Mouse (Mus musculus): ENCODE measurements around the gene 4921517D22Rik. TPM values are rescaled to one million over a fixed set of nuclear protein-coding genes. Genes with fewer than 3 reads are reported as not detected.
A peak's percentile ranks its signal among the peaks of the same experiment; 100 is the strongest.
"Not testable (repeated sequence)": the region's sequence is repeated elsewhere in the genome, so short reads cannot be mapped to it uniquely, and the experiment has no call there.

Gene 4921517D22Rik
- polyA plus RNA-seq, 1 experiment from 2014 or later: not detected

DNA sequence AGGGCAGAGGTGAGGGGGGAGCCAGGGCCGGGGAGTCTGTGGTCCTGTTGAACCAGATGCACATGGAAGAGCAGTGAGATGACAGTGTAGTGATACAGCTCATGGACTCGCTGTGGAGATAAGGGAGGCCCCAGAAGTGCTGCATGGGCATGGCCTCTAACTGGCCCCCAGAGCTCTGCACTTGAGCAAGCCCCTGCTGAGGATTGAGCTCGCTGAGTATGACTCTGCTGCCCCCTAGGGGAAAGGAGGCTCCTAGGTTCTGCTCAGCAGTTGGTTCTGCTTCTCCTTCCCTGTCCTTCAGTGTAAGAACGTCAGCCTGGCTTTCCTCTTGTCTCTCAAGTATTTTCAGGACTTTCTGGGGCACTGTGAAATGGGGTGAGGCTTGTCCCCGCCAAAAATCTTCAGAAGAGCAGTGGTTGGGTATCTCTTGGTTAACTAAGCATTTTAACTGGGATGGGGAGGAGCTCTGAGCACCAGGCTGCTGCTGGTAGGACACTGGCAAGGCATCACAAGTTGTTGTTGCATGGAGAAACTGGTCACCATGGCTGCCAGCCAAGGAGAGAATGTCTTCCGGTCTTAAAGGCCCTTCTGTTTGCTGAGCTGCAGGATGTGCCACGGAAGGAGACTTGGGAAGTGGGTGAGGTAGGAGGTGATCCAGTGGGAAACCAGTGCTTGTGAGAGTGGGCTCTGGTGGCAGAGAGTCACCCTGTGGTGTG is 34.6 kb upstream of the 4921517D22Rik start:
- Histone ChIP-seq H3K36me3 (ENCODE audit: control insufficient read depth, insufficient read depth, low read length) (no peaks in the 10 kb centered on the region), H3K9ac (ENCODE audit: low read length) (no peak overlapping the region), H3K4me3 (ENCODE audit: low read depth, low read length) (no peak overlapping the region), H3K27ac (ENCODE audit: low read depth, low read length) (no peak overlapping the region), H3K9me3 (ENCODE audit: control insufficient read depth, low read length) (no peaks in the 10 kb centered on the region), H3K4me1 (ENCODE audit: control insufficient read depth, insufficient read depth, low read length) (no peaks in the 10 kb centered on the region), H3K4me2 (ENCODE audit: low read depth) (no peak overlapping the region), H3K27me3 (ENCODE audit: control insufficient read depth, insufficient read depth, low read length) (no peaks in the 10 kb centered on the region)
- 31% methylated on average over 7 of the region's 7 CpGs for WGBS
- peak; percentile 86 for DNase-seq (ENCODE audit: low spot score)
- ATAC-seq (ENCODE audit: insufficient read depth, low FRiP score, low TSS enrichment): peak; percentile 81

DNA sequence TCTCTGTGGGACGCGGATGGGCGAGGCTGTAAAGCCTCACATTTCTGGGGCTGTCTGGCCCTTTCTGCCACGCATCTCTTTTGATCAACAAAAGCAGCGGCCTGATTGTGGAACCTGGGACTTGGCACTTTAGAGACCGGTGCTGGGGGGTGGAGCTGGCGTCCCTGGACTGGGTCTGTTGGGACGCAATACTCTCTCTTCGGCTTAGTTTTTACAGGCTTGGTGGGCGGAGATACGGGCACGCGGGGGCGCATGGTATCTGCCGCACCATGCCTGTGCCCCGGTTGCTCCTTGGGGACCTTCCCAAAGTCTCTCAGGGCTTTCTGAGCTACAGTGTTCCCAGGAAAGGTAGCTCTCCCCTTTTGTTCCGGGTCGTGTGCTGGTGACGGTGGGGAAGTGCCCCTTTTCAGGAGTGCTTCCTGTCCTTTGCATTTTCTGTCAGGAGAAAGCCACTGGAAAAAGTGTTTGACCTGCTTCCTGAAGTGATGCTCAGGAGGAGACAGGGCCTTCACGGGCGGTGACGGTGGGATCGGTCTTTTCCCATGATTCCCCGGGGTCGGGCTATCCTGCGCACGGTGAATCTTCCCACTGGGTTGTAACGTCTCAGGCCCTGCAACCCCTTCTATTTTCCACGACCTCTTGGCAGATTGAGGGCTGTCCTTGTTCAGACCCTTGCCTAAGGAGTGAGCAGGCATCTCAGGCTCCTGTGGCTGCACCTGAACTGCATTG is 32.4 kb upstream of the 4921517D22Rik start:
- 0 out of 2 replicates have a peak overlapping the region, but pooled peaks have one; percentile 8 for H3K4me3 ChIP-seq (ENCODE audit: low read depth, low read length)
- H3K9ac ChIP-seq (ENCODE audit: low read length): peak overlapping the region; percentile 0
- DNase-seq (ENCODE audit: low spot score) (no peak), ATAC-seq (ENCODE audit: insufficient read depth, low FRiP score, low TSS enrichment) (no peak)
- no peaks in the 10 kb centered on the region for H3K27me3 ChIP-seq (ENCODE audit: control insufficient read depth, insufficient read depth, low read length)
- no peaks in the 10 kb centered on the region for H3K9me3 ChIP-seq (ENCODE audit: control insufficient read depth, low read length)
- peak overlapping the region; percentile 28 for H3K4me2 ChIP-seq (ENCODE audit: low read depth)
- H3K27ac ChIP-seq (ENCODE audit: low read depth, low read length): no peak overlapping the region
- H3K36me3 ChIP-seq (ENCODE audit: control insufficient read depth, insufficient read depth, low read length): no peaks in the 10 kb centered on the region
- 35% methylated on average over 29 of the region's 29 CpGs for WGBS
- no peaks in the 10 kb centered on the region for H3K4me1 ChIP-seq (ENCODE audit: control insufficient read depth, insufficient read depth, low read length)

DNA sequence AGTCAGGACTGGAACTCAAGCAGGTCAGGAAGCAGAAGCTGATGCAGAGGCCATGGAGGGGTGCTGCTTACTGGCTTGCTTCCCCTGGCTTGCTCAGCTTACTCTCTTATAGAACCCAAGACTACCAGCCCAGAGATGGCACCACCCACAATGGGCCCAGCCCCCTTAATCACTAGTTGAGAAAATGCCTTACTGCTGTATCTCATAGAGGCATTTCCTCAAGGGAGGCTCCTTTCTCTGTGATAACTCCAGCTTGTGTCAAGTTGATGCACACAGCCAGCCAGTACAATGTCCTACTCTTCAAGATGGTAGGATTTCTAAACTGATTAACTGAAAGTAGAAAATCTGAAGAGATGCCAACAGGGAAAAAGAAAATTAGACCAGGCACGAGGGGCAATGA is 28.2 kb upstream of the 4921517D22Rik start:
- H3K27me3 ChIP-seq (ENCODE audit: control insufficient read depth, insufficient read depth, low read length); H3K36me3 ChIP-seq (ENCODE audit: control insufficient read depth, insufficient read depth, low read length); H3K27ac ChIP-seq (ENCODE audit: low read depth, low read length); DNase-seq (ENCODE audit: low spot score); H3K4me3 ChIP-seq (ENCODE audit: low read depth, low read length); H3K9ac ChIP-seq (ENCODE audit: low read length); H3K4me1 ChIP-seq (ENCODE audit: control insufficient read depth, insufficient read depth, low read length); H3K9me3 ChIP-seq (ENCODE audit: control insufficient read depth, low read length); ATAC-seq (ENCODE audit: insufficient read depth, low FRiP score, low TSS enrichment); H3K4me2 ChIP-seq (ENCODE audit: low read depth): not testable (repeated sequence)
- 85% methylated on average over 1 of the region's 1 CpGs for WGBS

GRCm38 (mm10) chr13:59719475-59719874 is 25.6 kb upstream of the 4921517D22Rik start:
- WGBS: 90% methylated on average over 1 of the region's 1 CpGs
- no peak overlapping the region for H3K4me3 ChIP-seq (ENCODE audit: low read depth, low read length)
- DNase-seq (ENCODE audit: low spot score) (no peak), ATAC-seq (ENCODE audit: insufficient read depth, low FRiP score, low TSS enrichment) (no peak)
- H3K9ac ChIP-seq (ENCODE audit: low read length): no peak overlapping the region
- H3K27me3 ChIP-seq (ENCODE audit: control insufficient read depth, insufficient read depth, low read length): no peaks in the 10 kb centered on the region
- no peak overlapping the region for H3K27ac ChIP-seq (ENCODE audit: low read depth, low read length)
- no peaks in the 10 kb centered on the region for H3K9me3 ChIP-seq (ENCODE audit: control insufficient read depth, low read length)
- no peaks in the 10 kb centered on the region for H3K36me3 ChIP-seq (ENCODE audit: control insufficient read depth, insufficient read depth, low read length)
- no peak overlapping the region for H3K4me2 ChIP-seq (ENCODE audit: low read depth)
- no peaks in the 10 kb centered on the region for H3K4me1 ChIP-seq (ENCODE audit: control insufficient read depth, insufficient read depth, low read length)

- H3K4me1 ChIP-seq (ENCODE audit: control insufficient read depth, insufficient read depth, low read length); H3K9me3 ChIP-seq (ENCODE audit: control insufficient read depth, low read length); H3K4me2 ChIP-seq (ENCODE audit: low read depth); H3K27ac ChIP-seq (ENCODE audit: low read depth, low read length); H3K36me3 ChIP-seq (ENCODE audit: control insufficient read depth, insufficient read depth, low read length); ATAC-seq (ENCODE audit: insufficient read depth, low FRiP score, low TSS enrichment); H3K9ac ChIP-seq (ENCODE audit: low read length); H3K27me3 ChIP-seq (ENCODE audit: control insufficient read depth, insufficient read depth, low read length); H3K4me3 ChIP-seq (ENCODE audit: low read depth, low read length); DNase-seq (ENCODE audit: low spot score): not testable (repeated sequence)
- 36% methylated on average over 6 of the region's 6 CpGs for whole genome bisulfite sequencing
Measured at GRCm38 (mm10) chr13:59718857-59719440, 25.0 kb upstream of the 4921517D22Rik start.

DNA sequence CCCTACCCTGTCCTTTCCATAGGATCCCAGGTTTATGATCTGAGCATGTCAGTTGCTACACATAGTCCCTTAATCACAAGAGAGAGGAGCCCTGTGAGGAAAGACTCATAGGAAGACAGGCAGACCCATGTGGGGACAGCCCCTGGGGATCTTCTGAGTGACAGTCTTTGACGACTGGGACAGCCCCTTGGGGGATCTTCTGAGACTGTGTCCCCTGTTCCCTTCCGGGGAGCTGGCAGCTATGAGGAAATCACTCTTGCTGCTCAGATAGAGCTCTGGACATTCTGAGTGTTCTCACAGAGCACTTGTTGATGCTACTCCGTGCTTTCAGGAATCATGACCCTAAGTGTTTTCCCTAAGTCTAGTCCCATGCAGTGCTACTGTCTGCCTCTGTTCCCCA is 19.8 kb upstream of the 4921517D22Rik start:
- Histone ChIP-seq H3K27ac (ENCODE audit: low read depth, low read length) (no peak overlapping the region), H3K4me3 (ENCODE audit: low read depth, low read length) (no peak overlapping the region), H3K9me3 (ENCODE audit: control insufficient read depth, low read length) (no peaks in the 10 kb centered on the region), H3K4me1 (ENCODE audit: control insufficient read depth, insufficient read depth, low read length) (no peaks in the 10 kb centered on the region), H3K4me2 (ENCODE audit: low read depth) (no peak overlapping the region), H3K27me3 (ENCODE audit: control insufficient read depth, insufficient read depth, low read length) (no peaks in the 10 kb centered on the region), H3K9ac (ENCODE audit: low read length) (no peak overlapping the region), H3K36me3 (ENCODE audit: control insufficient read depth, insufficient read depth, low read length) (no peaks in the 10 kb centered on the region)
- DNase-seq (ENCODE audit: low spot score) (no peak), ATAC-seq (ENCODE audit: insufficient read depth, low FRiP score, low TSS enrichment) (no peak)
- WGBS: 50% methylated on average over 3 of the region's 3 CpGs

DNA sequence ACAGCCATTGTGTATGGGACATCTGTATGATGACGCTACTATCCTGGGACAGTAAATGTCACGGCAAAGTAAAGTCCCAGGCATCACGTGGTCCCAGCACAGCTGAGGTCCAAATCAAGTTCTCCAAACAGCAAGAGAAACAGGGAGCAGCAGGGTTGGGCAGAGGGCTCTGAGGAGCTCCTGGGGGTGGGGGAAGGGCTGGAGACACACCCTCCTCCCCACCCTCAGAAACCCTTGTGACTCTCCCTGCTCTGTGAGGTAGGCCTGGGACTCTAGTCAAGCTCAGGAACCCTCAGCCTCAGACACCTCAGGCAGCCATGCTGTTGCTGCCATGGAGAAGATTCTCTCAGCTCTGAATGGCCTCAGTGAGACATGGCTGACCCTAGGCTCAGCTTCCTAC is 18.1 kb upstream of the 4921517D22Rik start, which contains the start of gene Spata31d1b:
TSS of gene Spata31d1b (plus strand) at position 301 of the 400 bp plus-strand sequence.
- 67% methylated on average over 3 of the region's 3 CpGs for WGBS
- H3K9me3 ChIP-seq (ENCODE audit: control insufficient read depth, low read length); H3K4me2 ChIP-seq (ENCODE audit: low read depth); H3K27ac ChIP-seq (ENCODE audit: low read depth, low read length); H3K36me3 ChIP-seq (ENCODE audit: control insufficient read depth, insufficient read depth, low read length); H3K4me3 ChIP-seq (ENCODE audit: low read depth, low read length); DNase-seq (ENCODE audit: low spot score); H3K9ac ChIP-seq (ENCODE audit: low read length); ATAC-seq (ENCODE audit: insufficient read depth, low FRiP score, low TSS enrichment); H3K4me1 ChIP-seq (ENCODE audit: control insufficient read depth, insufficient read depth, low read length); H3K27me3 ChIP-seq (ENCODE audit: control insufficient read depth, insufficient read depth, low read length): not testable (repeated sequence)

DNA sequence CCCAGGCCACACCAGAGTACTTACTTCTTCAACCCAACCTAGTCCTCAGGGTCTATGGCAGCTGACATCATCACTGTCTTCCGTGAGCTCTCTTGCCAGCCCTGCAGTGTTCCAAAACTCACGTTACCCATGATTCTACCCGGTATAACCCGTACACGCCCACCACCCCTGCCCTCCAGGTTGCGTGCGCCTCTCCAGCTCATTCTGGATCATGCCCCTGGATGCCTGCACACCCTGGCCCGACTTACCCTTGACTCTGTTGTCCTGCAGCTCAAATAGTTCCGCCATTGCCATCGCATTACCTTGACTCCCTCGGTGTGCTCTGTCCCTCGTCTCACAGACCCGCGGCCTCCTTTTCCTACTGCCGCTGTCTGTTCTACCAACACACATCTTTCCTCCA is 16.3 kb upstream of the 4921517D22Rik start, which contains the start of gene Spata31d1a:
TSS of gene Spata31d1a (minus strand) at position 101 of the 400 bp plus-strand sequence.
- 91% methylated on average over 15 of the region's 15 CpGs for WGBS

More for the DNA sequence above, 16.3 kb upstream of the 4921517D22Rik start, which contains the start of gene Spata31d1a:
- H3K4me3 ChIP-seq (ENCODE audit: low read depth, low read length): no peak within 1 kb of the TSS
- H3K27me3 ChIP-seq (ENCODE audit: control insufficient read depth, insufficient read depth, low read length): no peaks in the 10 kb centered on the region
- H3K36me3 ChIP-seq (ENCODE audit: control insufficient read depth, insufficient read depth, low read length): no peaks in the 10 kb centered on the region
- DNase-seq (ENCODE audit: low spot score) (no peak), ATAC-seq (ENCODE audit: insufficient read depth, low FRiP score, low TSS enrichment) (no peak)
- no peaks in the 10 kb centered on the region for H3K9me3 ChIP-seq (ENCODE audit: control insufficient read depth, low read length)
- H3K9ac ChIP-seq (ENCODE audit: low read length): no peak within 1 kb of the TSS
- H3K4me1 ChIP-seq (ENCODE audit: control insufficient read depth, insufficient read depth, low read length): no peaks in the 10 kb centered on the region
- no peak within 1 kb of the TSS for H3K4me2 ChIP-seq (ENCODE audit: low read depth)
- no peak within 1 kb of the TSS for H3K27ac ChIP-seq (ENCODE audit: low read depth, low read length)
